Mouse (Mus musculus) stomach, postnatal 0 days (tissue): ENCODE data around the gene Pno1.

ENCODE experiments used
- CTCF ChIP-seq: IDR thresholded peaks from 2 replicates; pipeline ENCODE4 v1.5.1; 2016; ENCODE audit warnings: antibody characterized with exemption, low read depth, mild to moderate bottlenecking, moderate library complexity
- EP300 ChIP-seq: optimal IDR thresholded peaks from 2 replicates; pipeline ENCODE3; 2016; ENCODE audit warnings: antibody characterized with exemption

DNA sequence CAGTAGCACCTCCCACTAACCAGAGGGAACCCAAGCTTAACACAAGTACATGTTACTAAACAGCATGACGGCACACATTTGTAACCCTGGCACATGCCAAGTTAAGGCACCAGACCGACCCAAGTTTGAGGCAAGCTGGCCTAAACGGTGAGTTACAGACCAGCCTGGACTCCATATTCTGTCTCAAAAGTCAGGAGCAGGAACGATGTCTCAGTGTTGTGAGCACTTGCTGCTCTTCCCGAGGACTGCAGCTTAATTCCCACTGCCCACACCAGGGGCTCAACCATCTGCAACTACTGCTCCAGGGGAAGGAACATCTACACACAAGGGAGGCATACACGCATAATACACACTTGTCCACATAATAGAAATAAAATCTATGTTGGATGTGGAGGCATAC, 8.9 kb downstream of the Pno1 start:
- TF ChIP-seq CTCF (no peak), EP300 (no peak)
